Mouse (Mus musculus) MEL (cell line): ENCODE measurements around the gene Pfn1. TPM values are rescaled to one million over a fixed set of nuclear protein-coding genes. Genes with fewer than 3 reads are reported as not detected.
A peak's percentile ranks its signal among the peaks of the same experiment; 100 is the strongest.

Experiments used
- DNase-seq: peaks from one replicate; pipeline ENCODE4 v3.0.0; 2011; ENCODE audit warnings: low read depth, low spot score
- H3K27ac ChIP-seq: 2 replicates; pipeline ENCODE4 v1.5.1; 2012; ENCODE audit warnings: low read depth, mild to moderate bottlenecking, control low read depth, low read length, moderate library complexity; ENCODE audit not compliant: control insufficient read depth
- H3K27me3 ChIP-seq, 2 experiments: fragments of 150-350 bp in 1 of 2; sonication (generic) in 1 of 2; 2 replicates each; pipeline ENCODE4 v1.6.1; 2012; ENCODE audit warnings: low read length in 2 of 2, mild to moderate bottlenecking in 2 of 2, improper control_type of control experiment in 1 of 2, moderate library complexity in 1 of 2; ENCODE audit not compliant: insufficient read depth in 2 of 2, control insufficient read depth in 1 of 2
- H3K36me3 ChIP-seq, 2 experiments: 2 replicates each; pipeline ENCODE4 v1.6.1; 2012 to 2014; ENCODE audit warnings: low read length in 2 of 2, improper control_type of control experiment in 1 of 2, inconsistent platforms in 1 of 2, mild to moderate bottlenecking in 1 of 2; ENCODE audit not compliant: insufficient read depth in 2 of 2, control insufficient read depth in 1 of 2
- H3K4me1 ChIP-seq, 2 experiments: fragments of 150-350 bp in 1 of 2; sonication (generic) in 1 of 2; 2 replicates each; pipeline ENCODE4 v1.6.1; 2012; ENCODE audit warnings: low read length in 2 of 2, improper control_type of control experiment in 1 of 2, mild to moderate bottlenecking in 1 of 2; ENCODE audit not compliant: insufficient read depth in 2 of 2, control insufficient read depth in 1 of 2
- H3K4me3 ChIP-seq, 2 experiments: fragments of 150-350 bp in 1 of 2; sonication (generic) in 1 of 2; 2 replicates each; pipeline ENCODE4 v1.5.1; 2012; ENCODE audit warnings: low read depth in 2 of 2, low read length in 2 of 2, mild to moderate bottlenecking in 2 of 2, moderate library complexity in 2 of 2, control low read depth in 1 of 2, improper control_type of control experiment in 1 of 2; ENCODE audit not compliant: control insufficient read depth in 1 of 2, insufficient read depth in 1 of 2
- H3K79me2 ChIP-seq: 2 replicates; pipeline ENCODE4 v1.6.1; 2012; ENCODE audit warnings: mild to moderate bottlenecking, low read length, moderate library complexity; ENCODE audit not compliant: control insufficient read depth, poor library complexity, insufficient read depth
- H3K9ac ChIP-seq: 2 replicates; pipeline ENCODE4 v1.6.1; 2012; ENCODE audit warnings: low read depth, mild to moderate bottlenecking, control low read depth, low read length, moderate library complexity; ENCODE audit not compliant: control insufficient read depth, poor library complexity, severe bottlenecking
- H3K9me3 ChIP-seq: fragments of 150-350 bp; sonication (generic); replicated peaks from 2 replicates; pipeline ENCODE4 v1.6.1; 2012; ENCODE audit warnings: mild to moderate bottlenecking, low read length, improper control_type of control experiment, moderate library complexity; ENCODE audit not compliant: insufficient read depth
- CHD2 ChIP-seq: IDR thresholded peaks from 2 replicates; pipeline ENCODE4 v1.6.1; 2011; ENCODE audit warnings: low read length, improper control_type of control experiment
- EP300 ChIP-seq, 2 experiments: IDR thresholded peaks; 2 replicates each; pipeline ENCODE4 v1.6.1; 2011; ENCODE audit warnings: improper control_type of control experiment in 2 of 2, low read length in 2 of 2, low read depth in 1 of 2, mild to moderate bottlenecking in 1 of 2
- GATA1 ChIP-seq: IDR thresholded peaks from 2 replicates; pipeline ENCODE4 v1.6.1; 2011; ENCODE audit warnings: low read depth, low read length, improper control_type of control experiment
- HCFC1 ChIP-seq: IDR thresholded peaks from 2 replicates; pipeline ENCODE4 v1.6.1; 2012; ENCODE audit warnings: low read depth, mild to moderate bottlenecking, inconsistent platforms, low read length, improper control_type of control experiment, moderate library complexity
- JUND ChIP-seq: IDR thresholded peaks from 2 replicates; pipeline ENCODE4 v1.6.1; 2011; ENCODE audit warnings: low read depth, mild to moderate bottlenecking, improper control_type of control experiment, low read length
- MAFK ChIP-seq: IDR thresholded peaks from 2 replicates; pipeline ENCODE4 v1.6.1; 2011; ENCODE audit warnings: low read depth, mild to moderate bottlenecking, low read length, improper control_type of control experiment, borderline replicate concordance
- MAX ChIP-seq: IDR thresholded peaks from 2 replicates; pipeline ENCODE4 v1.6.1; 2011; ENCODE audit warnings: low read length, improper control_type of control experiment
- MAZ ChIP-seq: IDR thresholded peaks from 2 replicates; pipeline ENCODE4 v1.6.1; 2012; ENCODE audit warnings: low read depth, mild to moderate bottlenecking, inconsistent platforms, low read length, improper control_type of control experiment
- MYB ChIP-seq: IDR thresholded peaks from 2 replicates; pipeline ENCODE4 v1.6.1; 2011; ENCODE audit warnings: mild to moderate bottlenecking, low read depth, low read length, improper control_type of control experiment
- MYC ChIP-seq: IDR thresholded peaks from 2 replicates; pipeline ENCODE4 v1.6.1; 2011; ENCODE audit warnings: low read depth, mild to moderate bottlenecking, low read length, improper control_type of control experiment, moderate library complexity
- NELFE ChIP-seq: IDR thresholded peaks from 2 replicates; pipeline ENCODE4 v1.6.1; 2011; ENCODE audit warnings: low read depth, low read length, improper control_type of control experiment
- NRF1 ChIP-seq: IDR thresholded peaks from 2 replicates; pipeline ENCODE4 v1.6.1; 2014; ENCODE audit warnings: low read depth, mild to moderate bottlenecking, inconsistent platforms, low read length, improper control_type of control experiment, moderate library complexity; ENCODE audit not compliant: poor library complexity, insufficient read depth, severe bottlenecking
- POLR2AphosphoS2 ChIP-seq: IDR thresholded peaks from 2 replicates; pipeline ENCODE4 v1.6.1; 2011; ENCODE audit warnings: low read length, improper control_type of control experiment
- POLR2AphosphoS5 ChIP-seq: IDR thresholded peaks from 2 replicates; pipeline ENCODE4 v1.6.1; 2012; ENCODE audit warnings: low read depth, borderline replicate concordance, mild to moderate bottlenecking, inconsistent platforms, low read length, moderate library complexity, mixed read lengths
- RCOR1 ChIP-seq: IDR thresholded peaks from 2 replicates; pipeline ENCODE4 v1.6.1; 2012; ENCODE audit warnings: low read depth, mild to moderate bottlenecking, inconsistent platforms, low read length, improper control_type of control experiment
- SMC3 ChIP-seq: IDR thresholded peaks from 2 replicates; pipeline ENCODE4 v1.6.1; 2011; ENCODE audit warnings: low read depth, low read length, improper control_type of control experiment
- TCF12 ChIP-seq: IDR thresholded peaks from 2 replicates; pipeline ENCODE4 v1.6.1; 2014; ENCODE audit warnings: low read depth, mild to moderate bottlenecking, inconsistent platforms, low read length, improper control_type of control experiment, moderate library complexity
- UBTF ChIP-seq: IDR thresholded peaks from 2 replicates; pipeline ENCODE4 v1.6.1; 2012; ENCODE audit warnings: low read depth, mild to moderate bottlenecking, inconsistent platforms, low read length, improper control_type of control experiment, moderate library complexity, borderline replicate concordance; ENCODE audit not compliant: insufficient read depth
- USF2 ChIP-seq, 2 experiments: IDR thresholded peaks; 2 replicates each; pipeline ENCODE4 v1.6.1; 2011 to 2012; ENCODE audit warnings: improper control_type of control experiment in 2 of 2, low read length in 2 of 2, borderline replicate concordance in 1 of 2, inconsistent platforms in 1 of 2, low read depth in 1 of 2, mild to moderate bottlenecking in 1 of 2; ENCODE audit not compliant: insufficient read depth in 1 of 2
- ZC3H11A ChIP-seq: IDR thresholded peaks from 2 replicates; pipeline ENCODE4 v1.6.1; 2012; ENCODE audit warnings: low read depth, mild to moderate bottlenecking, inconsistent platforms, low read length, improper control_type of control experiment
- ZKSCAN1 ChIP-seq: IDR thresholded peaks from 2 replicates; pipeline ENCODE4 v1.6.1; 2012; ENCODE audit warnings: low read depth, mild to moderate bottlenecking, inconsistent platforms, low read length, improper control_type of control experiment, moderate library complexity
- ZMIZ1 ChIP-seq: IDR thresholded peaks from 2 replicates; pipeline ENCODE4 v1.6.1; 2012; ENCODE audit warnings: low read depth, mild to moderate bottlenecking, inconsistent platforms, low read length, improper control_type of control experiment, moderate library complexity
- ZNF384 ChIP-seq: IDR thresholded peaks from 2 replicates; pipeline ENCODE4 v1.6.1; 2012; ENCODE audit warnings: low read depth, mild to moderate bottlenecking, inconsistent platforms, low read length, improper control_type of control experiment
- polyA plus RNA-seq, 2 experiments: library from polyadenylated mRNA; stranded (reverse) in 1 of 2; unstranded in 1 of 2; fragments of >175 nt in 1 of 2; fragments of >200 nt in 1 of 2; gene quantifications; 2 replicates each; pipeline versions ENCODE4 v1.2.1 to v1.2.4; 2012; ENCODE audit warnings: low replicate concordance in 2 of 2, low read depth in 1 of 2; ENCODE audit not compliant: insufficient read length in 2 of 2, insufficient read depth in 1 of 2, missing spikeins in 1 of 2
- total RNA-seq: library from RNA; depleted of rRNA; stranded (reverse); fragments of 300-350 nt; gene quantifications from 2 replicates; pipeline ENCODE4 v1.2.3, GENCODE M21; 2012

Gene Pfn1
- total and polyA plus RNA-seq, 3 experiments, result 1,332 to 5,980 (median 2,392) TPM

DNA sequence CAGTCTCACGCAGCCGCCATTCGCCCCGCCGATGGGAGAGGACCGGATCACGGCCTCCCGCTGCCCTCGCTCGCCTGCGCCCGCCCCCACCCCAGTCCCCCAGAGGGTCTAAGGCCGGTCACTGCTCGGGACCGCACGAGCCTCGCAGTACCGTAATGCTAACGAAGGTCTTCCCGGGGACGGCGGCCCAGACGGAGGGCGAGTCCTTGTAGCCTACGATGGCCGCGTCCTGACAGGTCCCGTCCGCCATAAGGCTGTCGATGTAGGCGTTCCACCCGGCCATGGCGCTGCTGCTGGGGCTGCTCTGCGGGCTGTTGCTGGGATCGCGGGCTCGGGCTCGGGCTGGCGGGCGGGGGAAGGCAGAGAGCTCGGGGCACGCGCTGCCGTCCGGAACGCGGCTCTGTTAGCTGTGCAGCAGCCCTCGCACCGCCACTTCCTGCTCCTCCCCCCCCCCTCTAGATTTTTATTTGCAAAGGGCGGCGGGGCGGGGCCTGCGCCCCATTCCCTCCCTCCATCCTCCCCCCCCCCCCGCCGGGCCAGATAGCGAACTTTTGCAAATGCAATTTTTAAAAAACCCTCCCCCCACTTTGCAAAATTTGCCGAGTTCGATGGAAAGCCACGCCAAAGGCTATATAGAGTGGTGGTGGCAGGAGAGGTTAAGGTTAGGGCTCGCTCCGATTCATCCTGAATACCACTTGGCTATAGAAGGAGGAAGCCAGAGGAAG is at the start of gene Pfn1 (continued):
- TF ChIP-seq UBTF (peak; percentile 62; the same call in 1 of the 2 replicates), TCF12 (peak; percentile 75), USF2 (IDR thresholded peaks at IDR 0.05; ENCODE audit: borderline replicate concordance in 1 of 2, insufficient read depth in 1 of 2, low read depth in 1 of 2, low read length in 2 of 2) (no peak)

DNA sequence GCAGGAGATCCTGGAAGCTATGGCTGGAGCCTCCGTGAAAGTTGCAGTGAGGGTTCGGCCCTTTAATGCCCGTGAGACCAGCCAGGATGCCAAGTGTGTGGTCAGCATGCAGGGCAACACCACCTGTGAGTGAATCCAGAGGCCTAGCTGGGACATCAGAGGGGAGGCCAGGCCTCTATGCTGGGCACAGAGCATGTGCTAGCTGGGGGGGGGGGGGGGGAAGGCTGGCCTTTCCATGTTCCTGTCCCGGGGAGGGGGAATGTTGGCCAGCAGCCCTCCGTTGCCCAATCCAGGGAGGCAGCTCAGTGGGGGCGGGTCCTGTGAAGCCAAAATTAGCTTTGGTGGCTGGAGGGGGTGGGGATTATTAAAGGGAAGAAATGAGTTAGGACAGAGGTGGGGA is 48.3 kb upstream of the Pfn1 start:
- no peak overlapping the region for H3K4me3 ChIP-seq
- H3K36me3 ChIP-seq, result peaks cover 0 to 5% of the 10 kb centered on the region in 2 experiments; a peak in 2 of 4 replicates
- DNase-seq, result no peak

DNA sequence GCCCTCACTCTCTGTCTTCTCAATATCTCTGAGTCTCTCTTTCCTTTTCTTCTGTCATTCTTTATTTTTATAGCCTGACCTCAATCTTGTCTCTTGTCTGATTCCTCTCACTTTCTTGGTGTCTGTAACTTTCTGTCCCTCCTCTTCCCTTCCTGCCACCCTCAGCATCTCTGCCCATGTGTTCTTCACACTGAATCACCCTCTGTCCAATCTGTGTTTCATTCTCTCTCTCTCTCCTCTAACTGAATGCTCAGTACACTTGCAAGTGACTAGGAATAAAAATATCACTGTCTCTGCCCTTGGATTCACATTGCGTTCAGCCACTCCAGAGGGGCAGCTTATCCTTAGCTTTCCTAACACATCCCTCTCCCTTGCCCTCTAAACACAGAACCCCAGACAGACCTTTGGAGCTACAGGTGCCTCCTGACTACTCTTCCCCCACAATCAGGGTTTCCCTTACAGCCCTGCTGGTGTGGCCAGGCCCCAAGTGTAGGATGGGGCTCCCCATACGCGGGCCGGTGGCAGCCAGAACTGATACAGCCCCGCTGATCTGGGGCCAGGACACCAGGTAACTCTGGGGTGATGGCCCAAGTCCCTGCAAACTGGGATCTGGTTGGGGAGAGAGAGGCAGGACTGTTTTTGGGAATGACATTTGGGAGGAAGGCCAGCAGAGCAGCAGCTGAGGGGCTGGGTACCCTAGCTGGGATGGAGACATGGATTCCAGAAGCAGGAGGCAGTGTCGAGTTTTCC is 47.7 kb upstream of the Pfn1 start:
- Histone ChIP-seq H3K4me3 (no peak overlapping the region), H3K27ac (no peak overlapping the region), H3K4me1 (peaks cover 3 to 7% of the 10 kb centered on the region in 2 experiments; a peak in 3 of 4 replicates), H3K9ac (no peak overlapping the region), H3K27me3 (no peaks in the 10 kb centered on the region), H3K9me3 (no peaks in the 10 kb centered on the region), H3K36me3 (peaks cover 0 to 5% of the 10 kb centered on the region in 2 experiments; a peak in 2 of 4 replicates), H3K79me2 (no peaks in the 10 kb centered on the region; the same call in 1 of the 2 replicates)
- no peak for DNase-seq
- no peak for TF ChIP-seq ZC3H11A
- no peak for TF ChIP-seq USF2 (IDR thresholded peaks at IDR 0.05; ENCODE audit: borderline replicate concordance in 1 of 2, insufficient read depth in 1 of 2, low read depth in 1 of 2, low read length in 2 of 2)
- TF ChIP-seq SMC3, result no peak
- no peak for TF ChIP-seq GATA1
- no peak for TF ChIP-seq NRF1
- no peak for TF ChIP-seq MYC
- no peak for TF ChIP-seq POLR2AphosphoS2
- no peak for TF ChIP-seq MYB
- TF ChIP-seq POLR2AphosphoS5, result no peak
- TF ChIP-seq CHD2, result no peak
- TF ChIP-seq ZNF384, result no peak
- no peak for TF ChIP-seq NELFE
- TF ChIP-seq ZMIZ1, result no peak
- TF ChIP-seq EP300 (IDR thresholded peaks at IDR 0.05; ENCODE audit: low read depth in 1 of 2, low read length in 2 of 2), result no peak
- no peak for TF ChIP-seq HCFC1
- TF ChIP-seq MAFK, result no peak
- no peak for TF ChIP-seq RCOR1
- TF ChIP-seq MAX, result no peak
- no peak for TF ChIP-seq JUND

More for the DNA sequence above, 48.3 kb upstream of the Pfn1 start:
- no peak for TF ChIP-seq CHD2
- TF ChIP-seq MAZ, result no peak
- no peak for TF ChIP-seq ZMIZ1
- no peak for TF ChIP-seq ZKSCAN1
- H3K79me2 ChIP-seq, result no peaks in the 10 kb centered on the region; the same call in 1 of the 2 replicates
- H3K9me3 ChIP-seq, result no peaks in the 10 kb centered on the region
- H3K27me3 ChIP-seq, result no peaks in the 10 kb centered on the region
- H3K27ac ChIP-seq, result no peak overlapping the region
- H3K4me1 ChIP-seq, result peaks cover 3 to 7% of the 10 kb centered on the region in 2 experiments; a peak in 3 of 4 replicates
- no peak overlapping the region for H3K9ac ChIP-seq
